Comparison of ENCODE assay signal across 8 mouse cellular contexts in the genomic region with DNA sequence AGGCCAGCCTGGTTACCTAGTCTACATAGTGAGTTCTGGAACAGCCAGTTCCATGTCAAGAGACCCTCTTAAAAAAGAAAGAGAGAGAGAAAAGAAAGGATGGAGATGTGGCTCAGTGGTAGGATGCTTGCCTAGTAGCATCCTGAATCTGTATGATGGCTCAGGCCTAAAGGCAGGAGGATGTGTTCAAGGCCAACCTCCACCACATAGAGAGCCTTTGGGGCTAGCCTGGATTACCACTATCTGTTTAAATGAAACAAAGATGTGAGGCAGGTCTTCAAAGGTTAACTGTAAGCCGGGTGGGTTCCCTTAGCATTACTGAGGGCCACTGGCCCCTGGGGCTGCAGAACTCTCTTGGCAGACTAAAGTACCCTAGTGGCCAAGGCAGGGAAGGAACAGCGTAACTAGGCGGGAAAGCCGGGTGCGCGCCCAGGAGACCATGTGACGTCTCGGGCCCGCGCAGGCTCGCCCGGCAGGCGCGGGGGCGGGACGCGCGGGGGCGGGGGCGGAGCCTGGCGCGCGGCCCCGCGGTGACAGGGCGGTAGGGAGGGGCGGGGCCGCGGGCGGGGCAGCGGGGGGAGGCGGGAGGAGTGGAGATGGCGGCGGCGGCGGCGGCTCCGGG. TPM values are rescaled to one million over a fixed set of nuclear protein-coding genes. Genes with fewer than 3 reads are reported as not detected.
A peak's percentile ranks its signal among the peaks of the same experiment; 100 is the strongest.
DNase-seq lines count a peak whose midpoint lies in the region; ATAC-seq and TF ChIP-seq lines count a peak whose summit lies in the region.

A gene (plus strand): TSS at position 552 of the 622 bp plus-strand sequence.

- 0% methylated on average over 9 of the region's 38 CpGs for WGBS in hindbrain, embryonic 16.5 days

- TF ChIP-seq CTCF in gastrocnemius, adult 2 months (IDR thresholded peaks at IDR 0.05), result peak; percentile 81

- no peaks in the 10 kb centered on the region for H3K9me3 ChIP-seq in hindbrain, embryonic 16.5 days (ENCODE audit: control insufficient read depth, low read length)

- peak; percentile 94 for DNase-seq in gastrocnemius, adult 2 months
- DNase-seq in left cerebral cortex, adult 11 months (ENCODE audit: low spot score), result peak; percentile 89
- DNase-seq in lung, postnatal 4 days, result peak; percentile 94 to 95
- peak; percentile 96 for DNase-seq in retina, postnatal 1 day
- peak; percentile 77 to 84 for DNase-seq in urinary bladder, adult 18-20 months (ENCODE audit: low spot score in 2 of 2)

- H3K4me3 ChIP-seq in gastrocnemius, adult 2 months, result peak within 1 kb of the TSS; percentile 73
- peak within 1 kb of the TSS; percentile 64 for H3K4me3 ChIP-seq in hindbrain, embryonic 16.5 days (ENCODE audit: low read length)

- no peaks in the 10 kb centered on the region for H3K27me3 ChIP-seq in hindbrain, embryonic 16.5 days (replicated peaks; ENCODE audit: control insufficient read depth, insufficient read depth, low read length)

- H3K9ac ChIP-seq in hindbrain, embryonic 16.5 days (ENCODE audit: low read depth, low read length), result peak within 1 kb of the TSS; percentile 83

- peak within 1 kb of the TSS; percentile 69 for H3K4me2 ChIP-seq in hindbrain, embryonic 16.5 days (ENCODE audit: low read length)

- peaks cover 27% of the 10 kb centered on the region for H3K4me1 ChIP-seq in hindbrain, embryonic 16.5 days (ENCODE audit: control insufficient read depth, insufficient read depth, low read depth, low read length)

- peak within 1 kb of the TSS; percentile 95 for H3K27ac ChIP-seq in gastrocnemius, adult 2 months
- H3K27ac ChIP-seq in hindbrain, embryonic 16.5 days (ENCODE audit: low read depth, low read length), result peak within 1 kb of the TSS; percentile 88

- intact Hi-C loops in gastrocnemius, adult 2 months (cut with DNase I), result loop anchor here (5.0 to 10.0 kb wide), 2 partner anchors 138 to 266 kb away; a partner anchor contains a TSS

- peak; percentile 89 for ATAC-seq in activated CD4-positive, CD25-positive, alpha-beta regulatory T cell, adult 4 months
- peak; percentile 89 for ATAC-seq in common myeloid progenitor, adult 5-6 weeks (replicated peaks; ENCODE audit: low read depth, poor library complexity, severe bottlenecking)
- ATAC-seq in hindbrain, embryonic 16.5 days, result peak; percentile 53

- H3K36me3 ChIP-seq in hindbrain, embryonic 16.5 days (ENCODE audit: control insufficient read depth, insufficient read depth, low read length), result peaks cover under 1% of the 10 kb centered on the region

RNA-seq across cellular contexts. Expression of the gene that starts here (rescaled TPM):
- 10 to 100 TPM; 12.7 to 22.3 TPM for polyA plus RNA-seq in activated CD4-positive, CD25-positive, alpha-beta regulatory T cell, adult 4 months (2017; shearing (Covaris generic))
- total RNA-seq in common myeloid progenitor, adult 5-6 weeks (2017), result 23.0 and 28.2 TPM in 2 replicates
- total RNA-seq in gastrocnemius, adult 2 months (2021), result 10 to 100 TPM; 22.3 to 22.4 TPM
- polyA plus RNA-seq in hindbrain, embryonic 16.5 days (2015; fragmentation: Nextera tagmentation; extraction: Ambion mirVana), result 114 and 119 TPM in 2 replicates

Comparison
In these comparisons a context has a peak if more than half of its experiments do, and no peak if none do; other contexts are left out.
1. Peak in every context shown above with its lines: DNase-seq, ATAC-seq, H3K4me3 ChIP-seq and H3K27ac ChIP-seq.